Mouse (Mus musculus): Measurements from ENCODE around the gene Icam5. TPM values are rescaled to one million over a fixed set of nuclear protein-coding genes. Genes with fewer than 3 reads are reported as not detected.

The Icam5 gene
- polyA plus RNA-seq, 1 experiment from 2014 or later: 1.8 TPM

DNA sequence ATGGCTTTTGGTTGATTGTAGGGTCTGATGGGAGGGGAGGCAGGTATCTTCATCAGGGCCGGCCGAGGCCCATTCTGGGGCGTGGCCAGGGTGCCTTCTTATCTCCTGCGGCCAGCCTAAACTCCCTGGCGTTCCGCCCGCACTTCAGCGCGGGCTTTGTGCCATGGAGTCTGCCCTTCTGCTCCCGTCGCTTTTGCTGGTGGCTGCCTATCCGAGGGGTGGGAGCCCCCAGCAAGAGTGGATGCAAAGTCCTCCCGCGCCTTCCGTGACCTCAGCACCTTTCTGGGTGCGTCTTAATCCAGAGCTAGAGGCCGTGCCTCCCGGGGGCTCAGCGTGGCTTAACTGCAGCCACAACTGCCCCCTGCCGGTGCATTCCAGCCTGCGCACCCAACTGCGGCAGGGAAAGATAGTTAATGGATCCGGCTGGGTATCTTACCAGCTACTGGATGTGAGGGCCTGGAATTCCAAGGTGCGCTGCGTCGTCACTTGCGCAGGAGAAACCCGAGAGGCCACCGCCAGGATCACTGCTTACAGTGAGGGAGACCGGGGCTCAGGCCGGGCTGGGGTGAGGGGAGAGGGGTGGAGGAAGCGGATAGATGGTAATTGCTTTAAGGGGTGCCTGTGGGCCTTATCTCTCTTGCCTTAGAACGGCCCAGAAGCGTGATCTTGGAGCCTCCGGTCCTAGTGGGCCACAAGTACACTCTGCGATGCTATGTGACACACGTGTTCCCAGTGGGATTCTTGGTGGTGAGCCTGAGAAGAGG lies 2.4 kb upstream of the Icam5 start, which contains the start of gene Icam4:
TSS of gene Icam4 (plus strand) at position 83 of the 764 bp plus-strand sequence.
- peak within 1 kb of the TSS; percentile 22 for H3K4me3 ChIP-seq (replicated peaks)
- no peak for ATAC-seq (ENCODE audit: low FRiP score)
- H3K36me3 ChIP-seq: no peaks in the 10 kb centered on the region
- H3K4me2 ChIP-seq: peak within 1 kb of the TSS; percentile 86
- no peaks in the 10 kb centered on the region for H3K9me3 ChIP-seq (replicated peaks)
- peaks cover 53% of the 10 kb centered on the region for H3K4me1 ChIP-seq
- H3K27ac ChIP-seq (replicated peaks): no peak within 1 kb of the TSS
- 2% methylated on average over 37 of the region's 37 CpGs for WGBS
- no peak within 1 kb of the TSS for H3K9ac ChIP-seq (replicated peaks)
- peaks cover 67% of the 10 kb centered on the region for H3K27me3 ChIP-seq (replicated peaks)

DNA sequence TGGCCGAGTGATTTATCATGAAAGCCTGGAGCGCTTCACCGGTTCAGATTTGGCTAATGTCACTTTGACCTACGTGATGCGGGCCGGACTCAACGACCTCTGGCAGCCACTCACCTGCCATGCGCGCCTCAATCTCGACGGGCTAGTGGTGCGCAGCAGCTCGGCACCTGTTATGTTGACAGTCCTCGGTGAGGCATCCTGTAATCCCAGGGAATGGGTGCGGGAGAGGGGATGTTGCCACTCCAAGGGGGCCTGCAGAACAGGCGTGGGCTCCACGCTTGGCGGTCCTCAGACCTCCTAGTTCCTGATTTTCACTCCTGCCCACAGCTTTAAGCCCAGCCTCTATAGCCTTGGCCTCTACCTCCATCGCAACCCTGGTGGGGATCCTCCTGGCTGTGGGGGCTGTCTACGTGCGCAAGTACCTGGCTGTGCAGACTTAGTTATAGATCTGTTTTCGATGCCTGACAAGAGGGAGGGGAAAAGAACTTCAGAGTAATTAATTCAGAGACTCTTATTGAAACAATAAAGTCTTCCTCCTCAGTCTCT lies 1.7 kb upstream of the Icam5 start:
- H3K4me2 ChIP-seq: peak overlapping the region; percentile 86
- H3K4me1 ChIP-seq: peaks cover 59% of the 10 kb centered on the region
- H3K4me3 ChIP-seq (replicated peaks): 0 out of 2 replicates have a peak overlapping the region, but pooled peaks have one; percentile 22
- H3K9me3 ChIP-seq (replicated peaks): no peaks in the 10 kb centered on the region
- H3K27me3 ChIP-seq (replicated peaks): peaks cover 73% of the 10 kb centered on the region
- 24% methylated on average over 22 of the region's 22 CpGs for WGBS
- no peak overlapping the region for H3K27ac ChIP-seq (replicated peaks)
- ATAC-seq (ENCODE audit: low FRiP score): no peak
- H3K36me3 ChIP-seq: no peaks in the 10 kb centered on the region
- H3K9ac ChIP-seq (replicated peaks): no peak overlapping the region

DNA sequence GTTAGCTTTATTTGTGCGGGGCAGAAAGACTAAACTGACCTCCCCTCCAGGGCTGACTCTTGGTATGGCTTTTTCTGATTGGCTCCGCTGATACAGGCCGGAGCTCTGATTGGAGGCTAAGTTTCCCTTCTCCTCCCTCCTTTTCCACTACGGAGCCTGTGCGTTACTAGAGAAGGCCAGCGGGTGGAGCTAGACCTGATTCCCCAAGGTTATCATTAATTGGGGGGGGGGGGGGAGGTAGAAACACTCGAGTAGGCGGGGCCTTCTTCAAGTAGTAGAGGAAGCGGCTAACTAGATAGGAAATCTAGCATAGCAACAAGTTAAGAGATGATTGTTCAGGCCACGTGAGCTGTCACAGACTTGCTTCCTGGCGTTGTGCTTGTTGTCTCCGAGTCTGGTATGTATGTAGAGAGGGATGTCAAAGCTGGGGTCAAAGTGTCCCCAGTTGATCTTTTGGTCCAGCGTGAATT lies 1.1 kb upstream of the Icam5 start:
- peak; percentile 62 for ATAC-seq (ENCODE audit: low FRiP score)
- peaks cover 80% of the 10 kb centered on the region for H3K27me3 ChIP-seq (replicated peaks)
- no peaks in the 10 kb centered on the region for H3K36me3 ChIP-seq
- peak overlapping the region; percentile 86 for H3K4me2 ChIP-seq
- WGBS: under 1% methylated on average over 13 of the region's 13 CpGs
- peak overlapping the region; percentile 47; the same call in 1 of the 2 replicates for H3K9ac ChIP-seq (replicated peaks)
- H3K4me1 ChIP-seq: peaks cover 66% of the 10 kb centered on the region
- peak overlapping the region; percentile 34; the same call in 1 of the 2 replicates for H3K27ac ChIP-seq (replicated peaks)
- H3K4me3 ChIP-seq (replicated peaks): peak overlapping the region; percentile 48
- H3K9me3 ChIP-seq (replicated peaks): no peaks in the 10 kb centered on the region

DNA sequence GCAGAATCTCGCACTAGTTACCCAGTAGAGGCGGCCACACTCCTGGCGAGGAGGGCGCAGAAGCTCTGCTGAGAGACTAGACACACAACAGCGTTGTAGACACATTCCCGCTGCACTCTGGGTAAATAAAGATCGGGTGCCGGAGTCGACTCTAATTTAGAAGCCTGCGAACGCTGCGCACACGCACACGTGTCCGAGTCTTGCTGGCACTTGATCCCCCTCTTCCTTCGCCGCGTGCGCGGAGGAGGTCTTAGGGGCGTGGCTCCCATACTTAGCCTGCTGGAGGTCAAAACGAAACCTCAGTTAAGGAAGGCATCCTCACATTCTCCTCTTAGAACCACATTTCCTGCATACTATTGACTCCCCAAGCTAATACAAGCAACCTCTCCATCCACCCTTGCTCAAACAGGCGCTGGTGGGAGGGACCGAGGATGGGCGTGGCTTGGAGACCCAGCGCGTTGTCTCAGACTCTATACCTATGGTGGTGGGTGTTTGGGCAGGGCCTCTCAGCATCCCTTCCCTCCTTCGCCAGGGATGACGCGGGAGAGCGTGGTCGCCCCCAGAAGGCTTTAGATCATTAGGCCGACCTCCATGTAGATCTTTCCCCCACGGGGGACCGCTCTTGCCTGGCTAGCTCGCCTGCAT lies 500 bp upstream of the Icam5 start:
- H3K27me3 ChIP-seq (replicated peaks): peaks cover 82% of the 10 kb centered on the region
- H3K4me1 ChIP-seq: peaks cover 72% of the 10 kb centered on the region
- no peaks in the 10 kb centered on the region for H3K9me3 ChIP-seq (replicated peaks)
- under 1% methylated on average over 36 of the region's 36 CpGs for WGBS
- peak overlapping the region; percentile 86 for H3K4me2 ChIP-seq
- peak; percentile 78 for ATAC-seq (ENCODE audit: low FRiP score)
- H3K4me3 ChIP-seq (replicated peaks): peak overlapping the region; percentile 48
- H3K27ac ChIP-seq (replicated peaks): peak overlapping the region; percentile 34
- H3K9ac ChIP-seq (replicated peaks): peak overlapping the region; percentile 47
- H3K36me3 ChIP-seq: no peaks in the 10 kb centered on the region

DNA sequence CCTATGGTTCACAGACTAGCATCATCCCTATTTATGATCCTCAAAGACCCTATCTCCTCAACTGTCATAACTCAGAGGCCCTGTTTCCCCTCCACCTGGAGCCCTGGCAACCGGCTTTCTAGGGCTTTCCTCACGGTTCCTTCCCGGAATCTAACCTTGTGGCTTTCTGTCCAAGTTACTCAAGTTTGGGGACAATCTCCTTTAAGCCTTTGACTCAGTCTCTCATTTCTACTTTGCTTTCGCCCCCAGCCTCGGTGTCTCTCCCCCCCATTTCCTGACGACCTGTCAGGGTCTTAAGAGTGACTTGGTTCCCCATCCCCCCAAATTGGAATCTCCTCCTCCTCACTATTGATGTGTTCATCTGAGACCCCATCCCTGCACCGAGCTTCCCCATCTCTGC lies 618 bp downstream of the Icam5 start:
- peak overlapping the region; percentile 48 for H3K4me3 ChIP-seq (replicated peaks)
- H3K36me3 ChIP-seq: no peaks in the 10 kb centered on the region
- peaks cover 83% of the 10 kb centered on the region for H3K4me1 ChIP-seq
- H3K4me2 ChIP-seq: peak overlapping the region; percentile 86
- WGBS: 5% methylated on average over 7 of the region's 7 CpGs
- H3K9ac ChIP-seq (replicated peaks): peak overlapping the region; percentile 47; the same call in 1 of the 2 replicates
- no peak for ATAC-seq (ENCODE audit: low FRiP score)
- no peaks in the 10 kb centered on the region for H3K9me3 ChIP-seq (replicated peaks)
- H3K27ac ChIP-seq (replicated peaks): no peak overlapping the region
- H3K27me3 ChIP-seq (replicated peaks): peaks cover 84% of the 10 kb centered on the region

DNA sequence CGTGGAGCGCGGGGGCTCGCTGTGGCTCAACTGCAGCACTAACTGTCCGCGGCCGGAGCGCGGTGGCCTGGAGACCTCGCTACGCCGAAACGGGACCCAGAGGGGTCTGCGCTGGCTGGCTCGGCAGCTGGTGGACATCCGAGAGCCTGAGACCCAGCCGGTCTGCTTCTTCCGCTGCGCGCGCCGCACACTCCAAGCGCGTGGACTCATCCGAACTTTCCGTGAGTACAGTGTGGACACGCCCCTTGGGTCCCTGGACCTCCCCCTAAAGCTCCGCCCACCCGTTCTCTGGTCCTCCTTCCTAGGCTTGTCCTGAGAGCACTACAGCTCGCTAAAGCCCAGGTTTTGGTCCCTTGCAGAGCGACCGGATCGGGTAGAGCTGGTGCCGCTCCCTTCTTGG lies 1.3 kb downstream of the Icam5 start:
- H3K4me1 ChIP-seq: peaks cover 85% of the 10 kb centered on the region
- H3K4me3 ChIP-seq (replicated peaks): peak overlapping the region; percentile 48
- under 1% methylated on average over 34 of the region's 34 CpGs for WGBS
- no peaks in the 10 kb centered on the region for H3K9me3 ChIP-seq (replicated peaks)
- peak overlapping the region; percentile 47 for H3K9ac ChIP-seq (replicated peaks)
- H3K27ac ChIP-seq (replicated peaks): no peak overlapping the region
- H3K4me2 ChIP-seq: peak overlapping the region; percentile 86
- H3K27me3 ChIP-seq (replicated peaks): peaks cover 85% of the 10 kb centered on the region
- H3K36me3 ChIP-seq: no peaks in the 10 kb centered on the region
- no peak for ATAC-seq (ENCODE audit: low FRiP score)

DNA sequence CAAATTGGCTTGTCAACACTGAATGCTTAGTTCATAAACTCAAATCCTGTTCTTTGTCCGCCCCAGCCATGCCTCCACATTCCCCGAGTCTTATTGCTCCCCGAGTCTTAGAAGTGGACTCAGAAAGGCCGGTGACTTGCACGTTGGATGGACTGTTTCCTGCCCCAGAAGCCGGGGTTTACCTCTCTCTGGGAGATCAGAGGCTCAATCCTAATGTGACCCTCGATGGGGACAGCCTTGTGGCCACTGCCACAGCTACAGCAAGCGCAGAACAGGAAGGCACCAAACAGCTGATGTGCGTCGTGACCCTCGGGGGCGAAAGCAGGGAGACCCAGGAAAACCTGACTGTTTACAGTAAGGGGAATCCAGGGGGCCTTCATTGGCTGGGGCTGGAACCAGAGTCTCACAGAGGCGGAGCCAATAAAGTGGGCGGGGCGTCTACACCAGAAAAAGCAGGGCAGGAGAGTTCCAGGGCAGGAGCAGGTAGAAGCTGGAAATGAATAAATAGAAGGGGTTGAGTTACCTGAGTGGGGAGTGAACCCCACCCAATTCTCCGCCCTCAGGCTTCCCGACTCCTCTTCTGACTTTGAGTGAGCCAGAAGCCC lies 2.7 kb downstream of the Icam5 start:
- Histone ChIP-seq H3K4me3 (replicated peaks) (0 out of 2 replicates have a peak overlapping the region, but pooled peaks have one; percentile 51), H3K4me2 (peak overlapping the region; percentile 85), H3K9ac (replicated peaks) (no peak overlapping the region), H3K9me3 (replicated peaks) (no peaks in the 10 kb centered on the region), H3K27me3 (replicated peaks) (peaks cover 84% of the 10 kb centered on the region), H3K27ac (replicated peaks) (no peak overlapping the region), H3K36me3 (no peaks in the 10 kb centered on the region), H3K4me1 (peaks cover 79% of the 10 kb centered on the region)
- WGBS: 4% methylated on average over 17 of the region's 17 CpGs
- no peak for ATAC-seq (ENCODE audit: low FRiP score)

DNA sequence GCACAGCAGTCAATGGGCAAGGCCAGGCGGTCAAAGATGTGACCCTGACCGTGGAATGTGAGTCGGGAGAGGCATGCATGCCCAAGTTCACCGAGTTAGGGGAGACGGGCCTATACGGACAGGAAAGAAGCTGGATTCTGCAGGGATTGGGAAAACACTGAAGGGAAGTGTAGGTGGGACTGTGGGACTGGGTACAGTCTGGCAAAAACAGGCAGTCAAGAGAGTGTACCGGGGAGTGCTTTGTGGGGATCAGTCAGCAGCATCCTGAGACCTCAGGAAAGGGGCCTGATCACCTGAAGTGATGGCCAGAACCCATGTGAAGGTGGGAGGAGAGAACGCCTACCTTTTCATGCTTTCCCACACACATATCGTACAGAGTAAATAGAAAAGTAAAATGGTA lies 3.7 kb downstream of the Icam5 start:
- H3K4me1 ChIP-seq: peaks cover 71% of the 10 kb centered on the region

DNA sequence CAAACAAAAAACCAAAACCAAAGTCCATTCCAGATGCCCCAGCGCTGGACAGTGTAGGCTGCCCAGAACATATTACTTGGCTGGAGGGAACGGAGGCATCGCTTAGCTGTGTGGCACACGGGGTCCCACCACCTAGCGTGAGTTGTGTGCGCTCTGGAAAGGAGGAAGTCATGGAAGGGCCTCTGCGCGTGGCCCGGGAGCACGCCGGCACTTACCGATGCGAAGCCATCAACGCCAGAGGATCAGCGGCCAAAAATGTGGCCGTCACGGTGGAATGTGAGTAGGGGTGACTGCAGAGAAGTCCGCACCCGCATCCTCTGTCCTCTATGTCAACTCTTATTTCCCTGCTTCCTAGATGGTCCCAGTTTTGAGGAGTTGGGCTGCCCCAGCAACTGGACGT lies 4.3 kb downstream of the Icam5 start:
- Histone ChIP-seq H3K36me3 (no peaks in the 10 kb centered on the region), H3K4me1 (peaks cover 65% of the 10 kb centered on the region), H3K4me3 (replicated peaks) (peak overlapping the region; percentile 51), H3K27me3 (replicated peaks) (peaks cover 85% of the 10 kb centered on the region), H3K4me2 (peak overlapping the region; percentile 85), H3K9ac (replicated peaks) (no peak overlapping the region), H3K9me3 (replicated peaks) (no peaks in the 10 kb centered on the region), H3K27ac (replicated peaks) (no peak overlapping the region)
- ATAC-seq (ENCODE audit: low FRiP score): no peak
- 7% methylated on average over 20 of the region's 20 CpGs for WGBS

More for the DNA sequence above, 3.7 kb downstream of the Icam5 start:
- Histone ChIP-seq H3K9ac (replicated peaks) (no peak overlapping the region), H3K36me3 (no peaks in the 10 kb centered on the region), H3K27me3 (replicated peaks) (peaks cover 84% of the 10 kb centered on the region), H3K4me3 (replicated peaks) (peak overlapping the region; percentile 51), H3K4me2 (peak overlapping the region; percentile 85), H3K27ac (replicated peaks) (no peak overlapping the region), H3K9me3 (replicated peaks) (no peaks in the 10 kb centered on the region)
- 20% methylated on average over 9 of the region's 9 CpGs for WGBS
- no peak for ATAC-seq (ENCODE audit: low FRiP score)

DNA sequence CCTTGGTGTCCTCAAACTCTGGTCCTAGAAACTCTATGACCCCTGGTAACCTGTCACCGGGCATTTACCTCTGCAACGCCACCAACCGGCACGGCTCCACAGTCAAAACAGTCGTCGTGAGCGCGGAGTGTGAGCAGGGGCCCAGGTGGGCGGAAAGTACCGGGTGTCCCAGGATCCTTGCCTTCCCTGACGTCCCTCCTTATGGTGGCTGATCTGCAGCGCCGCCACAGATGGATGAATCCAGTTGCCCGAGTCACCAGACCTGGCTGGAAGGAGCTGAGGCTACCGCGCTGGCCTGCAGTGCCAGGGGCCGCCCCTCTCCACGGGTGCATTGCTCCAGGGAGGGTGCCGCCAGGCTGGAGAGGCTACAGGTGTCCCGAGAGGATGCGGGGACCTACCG lies 4.8 kb downstream of the Icam5 start:
- ATAC-seq (ENCODE audit: low FRiP score): no peak
- no peak overlapping the region for H3K27ac ChIP-seq (replicated peaks)
- peak overlapping the region; percentile 85 for H3K4me2 ChIP-seq
- H3K27me3 ChIP-seq (replicated peaks): peaks cover 85% of the 10 kb centered on the region
- WGBS: 3% methylated on average over 22 of the region's 22 CpGs
- peaks cover 60% of the 10 kb centered on the region for H3K4me1 ChIP-seq
- H3K9ac ChIP-seq (replicated peaks): peak overlapping the region; percentile 72; the same call in 1 of the 2 replicates
- no peaks in the 10 kb centered on the region for H3K36me3 ChIP-seq
- H3K9me3 ChIP-seq (replicated peaks): no peaks in the 10 kb centered on the region
- peak overlapping the region; percentile 51 for H3K4me3 ChIP-seq (replicated peaks)

DNA sequence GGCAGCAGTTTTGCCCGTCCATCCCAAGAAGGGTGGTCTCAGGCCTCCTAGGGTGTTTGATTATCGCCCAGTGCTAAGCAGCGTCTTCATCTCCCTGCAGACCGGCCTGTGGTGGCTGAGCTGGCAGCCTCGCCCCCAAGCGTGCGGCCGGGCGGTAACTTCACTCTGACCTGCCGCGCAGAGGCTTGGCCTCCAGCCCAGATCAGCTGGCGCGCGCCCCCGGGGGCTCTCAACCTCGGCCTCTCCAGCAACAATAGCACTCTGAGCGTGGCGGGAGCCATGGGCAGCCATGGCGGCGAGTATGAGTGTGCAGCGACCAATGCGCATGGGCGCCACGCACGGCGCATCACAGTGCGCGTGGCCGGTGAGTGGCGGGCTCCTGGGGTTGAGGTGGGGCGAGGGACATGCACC lies 5.6 kb downstream of the Icam5 start:
- H3K36me3 ChIP-seq: no peaks in the 10 kb centered on the region
- H3K27ac ChIP-seq (replicated peaks): no peak overlapping the region
- peak; percentile 70 for ATAC-seq (ENCODE audit: low FRiP score)
- WGBS: under 1% methylated on average over 31 of the region's 31 CpGs
- H3K4me2 ChIP-seq: peak overlapping the region; percentile 85
- H3K4me1 ChIP-seq: peaks cover 52% of the 10 kb centered on the region
- H3K9ac ChIP-seq (replicated peaks): peak overlapping the region; percentile 72
- H3K4me3 ChIP-seq (replicated peaks): peak overlapping the region; percentile 51
- no peaks in the 10 kb centered on the region for H3K9me3 ChIP-seq (replicated peaks)
- H3K27me3 ChIP-seq (replicated peaks): peaks cover 80% of the 10 kb centered on the region
